Mouse (Mus musculus): ENCODE data around the gene 1700016D06Rik. TPM values are rescaled to one million over a fixed set of nuclear protein-coding genes. Genes with fewer than 3 reads are reported as not detected.

Gene 1700016D06Rik
- polyA plus RNA-seq, 1 experiment from 2014 or later, result not detected

- ATAC-seq (ENCODE audit: insufficient read depth) (no peak), DNase-seq (peak; percentile 41)
- Histone ChIP-seq H3K4me3 (ENCODE audit: low read depth, low read length) (no peak overlapping the region), H3K4me1 (ENCODE audit: insufficient read depth) (no peaks in the 10 kb centered on the region), H3K4me2 (no peak overlapping the region), H3K36me3 (ENCODE audit: insufficient read depth) (no peaks in the 10 kb centered on the region), H3K9ac (no peak overlapping the region), H3K9me3 (ENCODE audit: low read depth, low read length) (no peaks in the 10 kb centered on the region), H3K27ac (ENCODE audit: low read depth) (no peak overlapping the region), H3K27me3 (ENCODE audit: insufficient read depth, low read length) (no peaks in the 10 kb centered on the region)
- WGBS, result 80% methylated on average over 6 of the region's 6 CpGs
- TF ChIP-seq CTCF (IDR thresholded peaks at IDR 0.05; ENCODE audit: low read depth), result peak; percentile 65
These were observed 11.4 kb upstream of the 1700016D06Rik start for GRCm38 (mm10) chr8:11712244-11712643.

GRCm38 (mm10) chr8:11710415-11710814 lies 9.6 kb upstream of the 1700016D06Rik start:
- H3K4me1 ChIP-seq (ENCODE audit: insufficient read depth), result no peaks in the 10 kb centered on the region
- H3K9ac ChIP-seq, result no peak overlapping the region
- no peaks in the 10 kb centered on the region for H3K9me3 ChIP-seq (ENCODE audit: low read depth, low read length)
- H3K27ac ChIP-seq (ENCODE audit: low read depth), result no peak overlapping the region
- H3K4me2 ChIP-seq, result no peak overlapping the region
- TF ChIP-seq CTCF (IDR thresholded peaks at IDR 0.05; ENCODE audit: low read depth), result no peak
- no peak overlapping the region for H3K4me3 ChIP-seq (ENCODE audit: low read depth, low read length)
- WGBS, result 41% methylated on average over 5 of the region's 5 CpGs
- ATAC-seq (ENCODE audit: insufficient read depth) (no peak), DNase-seq (no peak)
- H3K36me3 ChIP-seq (ENCODE audit: insufficient read depth), result no peaks in the 10 kb centered on the region
- no peaks in the 10 kb centered on the region for H3K27me3 ChIP-seq (ENCODE audit: insufficient read depth, low read length)

- Histone ChIP-seq H3K27ac (ENCODE audit: low read depth) (no peak overlapping the region), H3K4me1 (ENCODE audit: insufficient read depth) (no peaks in the 10 kb centered on the region), H3K9me3 (ENCODE audit: low read depth, low read length) (no peaks in the 10 kb centered on the region), H3K9ac (no peak overlapping the region), H3K36me3 (ENCODE audit: insufficient read depth) (no peaks in the 10 kb centered on the region), H3K27me3 (ENCODE audit: insufficient read depth, low read length) (no peaks in the 10 kb centered on the region), H3K4me2 (no peak overlapping the region), H3K4me3 (ENCODE audit: low read depth, low read length) (no peak overlapping the region)
- no peak for ATAC-seq (ENCODE audit: insufficient read depth)
- no peak for DNase-seq
- 71% methylated on average over 3 of the region's 3 CpGs for WGBS
- no peak for TF ChIP-seq CTCF (IDR thresholded peaks at IDR 0.05; ENCODE audit: low read depth)
These were observed 8.7 kb upstream of the 1700016D06Rik start for GRCm38 (mm10) chr8:11709542-11709941.

GRCm38 (mm10) chr8:11708815-11709214 lies 8.0 kb upstream of the 1700016D06Rik start:
- Histone ChIP-seq H3K27me3 (ENCODE audit: insufficient read depth, low read length) (no peaks in the 10 kb centered on the region), H3K9me3 (ENCODE audit: low read depth, low read length) (no peaks in the 10 kb centered on the region), H3K36me3 (ENCODE audit: insufficient read depth) (no peaks in the 10 kb centered on the region), H3K27ac (ENCODE audit: low read depth) (no peak overlapping the region), H3K9ac (no peak overlapping the region), H3K4me1 (ENCODE audit: insufficient read depth) (no peaks in the 10 kb centered on the region), H3K4me3 (ENCODE audit: low read depth, low read length) (no peak overlapping the region), H3K4me2 (no peak overlapping the region)
- no peak for TF ChIP-seq CTCF (IDR thresholded peaks at IDR 0.05; ENCODE audit: low read depth)
- DNase-seq (no peak), ATAC-seq (ENCODE audit: insufficient read depth) (no peak)
- WGBS, result 41% methylated on average over 2 of the region's 2 CpGs

- no peak overlapping the region for H3K27ac ChIP-seq (ENCODE audit: low read depth)
- H3K4me3 ChIP-seq (ENCODE audit: low read depth, low read length), result no peak overlapping the region
- no peaks in the 10 kb centered on the region for H3K36me3 ChIP-seq (ENCODE audit: insufficient read depth)
- no peaks in the 10 kb centered on the region for H3K9me3 ChIP-seq (ENCODE audit: low read depth, low read length)
- no peak for ATAC-seq (ENCODE audit: insufficient read depth)
- no peak overlapping the region for H3K9ac ChIP-seq
- no peaks in the 10 kb centered on the region for H3K4me1 ChIP-seq (ENCODE audit: insufficient read depth)
- no peak for DNase-seq
- H3K27me3 ChIP-seq (ENCODE audit: insufficient read depth, low read length), result no peaks in the 10 kb centered on the region
- no peak for TF ChIP-seq CTCF (IDR thresholded peaks at IDR 0.05; ENCODE audit: low read depth)
- H3K4me2 ChIP-seq, result no peak overlapping the region
- 30% methylated on average over 3 of the region's 3 CpGs for WGBS
These were observed 6.8 kb upstream of the 1700016D06Rik start for GRCm38 (mm10) chr8:11707701-11708100.

DNA sequence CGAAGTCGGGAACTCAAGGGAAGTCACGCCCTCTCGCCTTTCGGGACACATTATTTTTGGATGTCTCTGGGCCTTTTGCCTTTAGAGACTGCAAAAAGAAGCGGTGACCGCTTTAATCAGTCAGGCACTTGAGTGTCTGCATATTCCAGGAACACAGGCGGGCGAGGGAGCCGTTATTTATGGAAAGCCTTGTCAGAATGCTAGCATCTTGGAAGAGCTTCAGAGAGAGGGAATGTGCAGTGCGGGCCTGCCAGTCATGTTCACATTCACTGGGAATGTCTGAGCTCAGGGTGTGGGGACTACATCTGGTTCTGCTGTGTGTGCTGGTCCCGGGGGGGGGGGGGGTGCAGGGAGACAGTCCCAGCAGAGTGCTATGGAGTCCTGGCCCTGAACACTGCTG lies 5.0 kb upstream of the 1700016D06Rik start:
- no peaks in the 10 kb centered on the region for H3K4me1 ChIP-seq (ENCODE audit: insufficient read depth)
- peak; percentile 84 for ATAC-seq (ENCODE audit: insufficient read depth)
- no peak overlapping the region for H3K9ac ChIP-seq
- H3K27ac ChIP-seq (ENCODE audit: low read depth), result peak overlapping the region; percentile 40
- no peaks in the 10 kb centered on the region for H3K36me3 ChIP-seq (ENCODE audit: insufficient read depth)
- H3K27me3 ChIP-seq (ENCODE audit: insufficient read depth, low read length), result no peaks in the 10 kb centered on the region
- TF ChIP-seq CTCF (IDR thresholded peaks at IDR 0.05; ENCODE audit: low read depth), result no peak
- WGBS, result 61% methylated on average over 11 of the region's 12 CpGs
- H3K4me3 ChIP-seq (ENCODE audit: low read depth, low read length), result no peak overlapping the region
- peak; percentile 75 for DNase-seq
- no peaks in the 10 kb centered on the region for H3K9me3 ChIP-seq (ENCODE audit: low read depth, low read length)
- no peak overlapping the region for H3K4me2 ChIP-seq

DNA sequence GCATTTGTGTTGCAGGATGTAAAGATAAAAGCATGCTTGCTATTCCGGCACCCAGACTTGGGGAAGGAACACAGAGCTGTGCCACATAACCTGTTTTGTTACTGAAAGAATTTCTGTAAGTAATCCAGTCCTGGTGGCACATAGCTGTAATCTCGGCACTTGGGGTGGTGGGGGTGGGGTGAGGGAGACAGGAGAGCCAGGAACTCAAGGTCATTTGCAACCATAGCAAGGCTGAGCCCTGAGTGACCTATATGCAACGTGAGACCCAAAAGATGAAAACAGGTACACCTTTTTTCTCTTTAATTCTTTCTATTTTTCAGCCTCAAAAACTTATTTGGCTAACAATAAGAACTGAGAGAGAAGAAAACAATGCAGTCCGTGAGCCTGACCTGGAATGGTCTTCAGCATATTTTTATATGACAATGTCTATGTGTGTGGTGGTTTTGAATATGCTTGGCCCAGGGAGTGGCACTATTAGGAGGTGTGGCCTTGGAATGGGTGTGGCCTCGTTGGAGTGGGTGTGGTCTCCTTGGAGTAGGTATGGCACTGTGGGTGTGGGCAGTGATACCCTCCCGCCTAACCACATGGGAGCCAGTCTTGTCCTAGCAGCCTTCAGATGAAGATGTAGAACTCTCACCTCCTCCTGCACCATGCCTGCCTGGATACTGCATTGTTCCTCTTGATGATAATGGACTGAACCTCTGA lies 4.0 kb upstream of the 1700016D06Rik start:
- Histone ChIP-seq H3K36me3 (ENCODE audit: insufficient read depth) (no peaks in the 10 kb centered on the region), H3K9ac (no peak overlapping the region), H3K9me3 (ENCODE audit: low read depth, low read length) (no peaks in the 10 kb centered on the region), H3K4me3 (ENCODE audit: low read depth, low read length) (no peak overlapping the region), H3K4me2 (no peak overlapping the region), H3K4me1 (ENCODE audit: insufficient read depth) (no peaks in the 10 kb centered on the region), H3K27ac (ENCODE audit: low read depth) (no peak overlapping the region; the same call in 1 of the 2 replicates), H3K27me3 (ENCODE audit: insufficient read depth, low read length) (0 out of 2 replicates have a peak, but pooled peaks cover 3% of the 10 kb centered on the region)
- TF ChIP-seq CTCF (IDR thresholded peaks at IDR 0.05; ENCODE audit: low read depth), result no peak
- DNase-seq (no peak), ATAC-seq (ENCODE audit: insufficient read depth) (no peak)
- 70% methylated on average over 6 of the region's 6 CpGs for WGBS
